22 mouse cellular contexts compared by ENCODE assay signal in the genomic region with DNA sequence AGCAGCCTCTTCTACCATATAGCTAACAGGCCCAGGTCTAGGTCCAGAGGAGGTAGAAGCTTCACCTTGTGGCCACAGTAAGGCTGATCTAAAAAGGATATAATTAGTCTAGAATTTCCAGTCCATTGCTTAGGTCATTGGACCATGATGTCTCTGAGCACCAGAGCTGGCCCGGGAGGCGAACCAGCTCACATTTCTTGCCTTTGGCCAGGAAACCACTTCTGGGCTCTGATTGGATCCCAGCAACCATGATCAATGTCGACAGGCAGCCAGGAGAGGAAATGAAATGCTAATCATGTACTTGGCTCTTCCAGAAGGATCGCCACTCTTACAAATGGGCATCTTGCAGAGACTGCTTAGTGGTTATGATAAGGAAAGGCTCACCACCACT.
A peak's percentile ranks its signal among the peaks of the same experiment; 100 is the strongest.
DNase-seq lines count a peak whose midpoint lies in the region; ATAC-seq and TF ChIP-seq lines count a peak whose summit lies in the region.
"Had no signal": no experiment of that assay in that cellular context is flagged by ENCODE, and none has a peak within 500 bp of the region (broad histone marks: within the 10 kb centered on the region; RNA-seq: fewer than 3 reads in every experiment).

No protein-coding gene starts in this region.

- no peak for DNase-seq in forebrain, embryonic 10.5 days (ENCODE audit: extremely low spot score, low spot score)
- DNase-seq in forebrain, postnatal 0 days: no peak
- DNase-seq in splenic B cell, adult 2 months (ENCODE audit: low read depth, low spot score): peak; percentile 2
- no peak for DNase-seq in right cerebral cortex, postnatal 25 days
- DNase-seq in ovary, postnatal 10 days (ENCODE audit: low spot score): no peak
- DNase-seq in gastrocnemius, adult 2 months: no peak
- DNase-seq: adrenal gland, postnatal 10 days; cerebellum, adult 18-20 months; gastrocnemius, postnatal 25 days; left cerebral cortex, postnatal 4 days; midbrain, embryonic 14.5 days; right cerebral cortex, adult 18-20 months had no signal

- no peak overlapping the region for H3K4me3 ChIP-seq in forebrain, embryonic 10.5 days
- no peak overlapping the region for H3K4me3 ChIP-seq in forebrain, postnatal 0 days (ENCODE audit: low read depth, low read length)
- H3K4me3 ChIP-seq in forebrain, embryonic 16.5 days (replicated peaks; ENCODE audit: low read length): no peak overlapping the region
- no peak overlapping the region for H3K4me3 ChIP-seq in kidney, embryonic 16.5 days (ENCODE audit: low read length)
- no peak overlapping the region for H3K4me3 ChIP-seq in gastrocnemius, adult 2 months
- H3K4me3 ChIP-seq: embryonic facial prominence, embryonic 12.5 days; hindbrain, embryonic 12.5 days; layer of hippocampus, adult 2 months; lung, embryonic 15.5 days had no signal

- intact Hi-C loops in gastrocnemius, adult 2 months (cut with DNase I): no loop called here

- ATAC-seq in forebrain, postnatal 0 days: no peak; the same call in 1 of the 2 replicates
- peak; percentile 14; the same call in 1 of the 2 replicates for ATAC-seq in forebrain, embryonic 16.5 days
- ATAC-seq in kidney, embryonic 16.5 days (ENCODE audit: low FRiP score, low TSS enrichment): peak; percentile 78
- ATAC-seq: inflammation-experienced regulatory T-cells, adult 6 months had no signal

- peaks cover 19% of the 10 kb centered on the region for H3K4me1 ChIP-seq in forebrain, embryonic 10.5 days
- peaks cover 2% of the 10 kb centered on the region; the same call in 1 of the 2 replicates for H3K4me1 ChIP-seq in forebrain, postnatal 0 days (ENCODE audit: insufficient read depth)
- peaks cover 20% of the 10 kb centered on the region for H3K4me1 ChIP-seq in forebrain, embryonic 16.5 days (replicated peaks; ENCODE audit: control insufficient read depth, insufficient read depth, low read length)
- no peaks in the 10 kb centered on the region for H3K4me1 ChIP-seq in kidney, embryonic 16.5 days (ENCODE audit: insufficient read depth, low read length)
- H3K4me1 ChIP-seq: embryonic facial prominence, embryonic 12.5 days; hindbrain, embryonic 12.5 days; lung, embryonic 15.5 days had no signal

- peak overlapping the region; percentile 68; the same call in 1 of the 2 replicates for H3K27ac ChIP-seq in forebrain, embryonic 10.5 days
- no peak overlapping the region for H3K27ac ChIP-seq in forebrain, postnatal 0 days (ENCODE audit: low read depth, low read length)
- no peak overlapping the region for H3K27ac ChIP-seq in forebrain, embryonic 16.5 days (ENCODE audit: low read length)
- H3K27ac ChIP-seq in kidney, embryonic 16.5 days (ENCODE audit: low read length): 0 out of 2 replicates have a peak overlapping the region, but pooled peaks have one; percentile 23
- H3K27ac ChIP-seq in gastrocnemius, adult 2 months: no peak overlapping the region
- H3K27ac ChIP-seq: embryonic facial prominence, embryonic 12.5 days; hindbrain, embryonic 12.5 days; layer of hippocampus, adult 2 months; lung, embryonic 15.5 days; macrophage; stomach, postnatal 0 days had no signal

- no peaks in the 10 kb centered on the region for H3K9me3 ChIP-seq in forebrain, embryonic 10.5 days
- no peaks in the 10 kb centered on the region for H3K9me3 ChIP-seq in forebrain, postnatal 0 days (ENCODE audit: low read length)
- H3K9me3 ChIP-seq in forebrain, embryonic 16.5 days (ENCODE audit: control insufficient read depth, low read length): no peaks in the 10 kb centered on the region
- H3K9me3 ChIP-seq in kidney, embryonic 16.5 days (ENCODE audit: low read length): no peaks in the 10 kb centered on the region
- H3K9me3 ChIP-seq: embryonic facial prominence, embryonic 12.5 days; hindbrain, embryonic 12.5 days; lung, embryonic 15.5 days had no signal

- H3K9ac ChIP-seq in forebrain, postnatal 0 days: no peak overlapping the region
- no peak overlapping the region for H3K9ac ChIP-seq in forebrain, embryonic 16.5 days (replicated peaks; ENCODE audit: low read depth, low read length)
- H3K9ac ChIP-seq in kidney, embryonic 16.5 days (replicated peaks; ENCODE audit: low read length): no peak overlapping the region
- H3K9ac ChIP-seq: embryonic facial prominence, embryonic 12.5 days; hindbrain, embryonic 12.5 days; lung, embryonic 15.5 days had no signal

- no peaks in the 10 kb centered on the region for H3K36me3 ChIP-seq in forebrain, embryonic 10.5 days (replicated peaks)
- H3K36me3 ChIP-seq in forebrain, postnatal 0 days (ENCODE audit: insufficient read depth): no peaks in the 10 kb centered on the region
- no peaks in the 10 kb centered on the region for H3K36me3 ChIP-seq in forebrain, embryonic 16.5 days (ENCODE audit: control insufficient read depth, insufficient read depth)
- no peaks in the 10 kb centered on the region for H3K36me3 ChIP-seq in kidney, embryonic 16.5 days (ENCODE audit: insufficient read depth, low read length)
- no peaks in the 10 kb centered on the region for H3K36me3 ChIP-seq in splenic B cell, adult 2 months (ENCODE audit: control insufficient read depth, insufficient read depth, low read length, poor library complexity, severe bottlenecking)
- H3K36me3 ChIP-seq: embryonic facial prominence, embryonic 12.5 days; hindbrain, embryonic 12.5 days; lung, embryonic 15.5 days had no signal

- no peak for TF ChIP-seq CTCF in forebrain, postnatal 0 days (IDR thresholded peaks at IDR 0.05; ENCODE audit: low read depth)
- no peak for TF ChIP-seq CTCF in gastrocnemius, adult 2 months (IDR thresholded peaks at IDR 0.05)

- no peak overlapping the region for H3K4me2 ChIP-seq in forebrain, postnatal 0 days (ENCODE audit: low read depth)
- H3K4me2 ChIP-seq in forebrain, embryonic 16.5 days (ENCODE audit: low read length): no peak overlapping the region
- H3K4me2 ChIP-seq in kidney, embryonic 16.5 days (replicated peaks; ENCODE audit: low read depth, low read length): no peak overlapping the region
- H3K4me2 ChIP-seq: embryonic facial prominence, embryonic 12.5 days; hindbrain, embryonic 12.5 days; liver, embryonic 11.5 days; lung, embryonic 15.5 days had no signal

- peaks cover 10% of the 10 kb centered on the region for H3K27me3 ChIP-seq in forebrain, embryonic 10.5 days (ENCODE audit: poor library complexity, severe bottlenecking)
- H3K27me3 ChIP-seq in forebrain, postnatal 0 days (ENCODE audit: insufficient read depth, low read length): no peaks in the 10 kb centered on the region
- no peaks in the 10 kb centered on the region for H3K27me3 ChIP-seq in forebrain, embryonic 16.5 days (replicated peaks; ENCODE audit: control insufficient read depth, insufficient read depth, low read length)
- no peaks in the 10 kb centered on the region for H3K27me3 ChIP-seq in kidney, embryonic 16.5 days (ENCODE audit: insufficient read depth, low read length)
- no peaks in the 10 kb centered on the region; the same call in 1 of the 2 replicates for H3K27me3 ChIP-seq in splenic B cell, adult 2 months (ENCODE audit: control insufficient read depth, insufficient read depth, low read length, poor library complexity, severe bottlenecking)
- H3K27me3 ChIP-seq: embryonic facial prominence, embryonic 12.5 days; hindbrain, embryonic 12.5 days; lung, embryonic 15.5 days had no signal

- WGBS in forebrain, embryonic 10.5 days: 70% methylated on average over 4 of the region's 4 CpGs
- 36% methylated on average over 4 of the region's 4 CpGs for WGBS in forebrain, postnatal 0 days
- 44% methylated on average over 4 of the region's 4 CpGs for WGBS in forebrain, embryonic 16.5 days
- 33% methylated on average over 4 of the region's 4 CpGs for WGBS in kidney, embryonic 16.5 days

Comparison
In these comparisons a context has a peak if more than half of its experiments do, and no peak if none do; other contexts are left out.
1. H3K27ac ChIP-seq: peak in forebrain, embryonic 10.5 days (single experiment) and kidney, embryonic 16.5 days (single experiment); none in forebrain, postnatal 0 days (single experiment), forebrain, embryonic 16.5 days (single experiment) and gastrocnemius, adult 2 months (single experiment).